Mouse (Mus musculus) intestine, embryonic 16.5 days (tissue): ENCODE measurements around the gene Sirt7. TPM values are rescaled to one million over a fixed set of nuclear protein-coding genes. Genes with fewer than 3 reads are reported as not detected.

Experiments used
- ATAC-seq: fragments of 200-750 bp; cut with Nextera tagmentation; 2 replicates; pipeline ENCODE4 v1.8.0; 2017; ENCODE audit warnings: moderate TSS enrichment, moderate library complexity
- H3K27ac ChIP-seq: fragments of 300-500 bp; sonication (generic); 2 replicates; pipeline ENCODE4 v1.5.1; 2014; ENCODE audit warnings: mild to moderate bottlenecking, low read length
- H3K27me3 ChIP-seq: fragments of 300-500 bp; sonication (generic); replicated peaks from 2 replicates; pipeline ENCODE4 v1.6.1; 2014; ENCODE audit warnings: low read length, control low read depth, mixed read lengths; ENCODE audit not compliant: control insufficient read depth, insufficient read depth
- H3K36me3 ChIP-seq: fragments of 300-500 bp; sonication (generic); 2 replicates; pipeline ENCODE4 v1.6.1; 2014; ENCODE audit warnings: low read length, control low read depth; ENCODE audit not compliant: control insufficient read depth, insufficient read depth
- H3K4me1 ChIP-seq: fragments of 300-500 bp; sonication (generic); 2 replicates; pipeline ENCODE4 v1.6.1; 2014; ENCODE audit warnings: low read length, control low read depth, mixed read lengths; ENCODE audit not compliant: control insufficient read depth, insufficient read depth
- H3K4me2 ChIP-seq: fragments of 300-500 bp; sonication (generic); 2 replicates; pipeline ENCODE4 v1.6.1; 2014; ENCODE audit warnings: low read depth, low read length, control low read depth
- H3K4me3 ChIP-seq: fragments of 300-500 bp; sonication (generic); 2 replicates; pipeline ENCODE4 v1.5.1; 2014; ENCODE audit warnings: mild to moderate bottlenecking, low read length
- H3K9ac ChIP-seq: fragments of 300-500 bp; sonication (generic); 2 replicates; pipeline ENCODE4 v1.6.1; 2014; ENCODE audit warnings: low read depth, low read length
- H3K9me3 ChIP-seq: fragments of 300-500 bp; sonication (generic); 2 replicates; pipeline ENCODE4 v1.6.1; 2016; ENCODE audit warnings: low read length, control low read depth; ENCODE audit not compliant: control insufficient read depth
- WGBS: fragments of 180-500 bp; shearing (Covaris S2); extraction: QIAGEN DNeasy Blood & Tissue Kit; methylation state at CpG from one replicate; pipeline ENCODE4 v1.1.7; 2014; 5-methylcytosine and 5-hydroxymethylcytosine counted together
- polyA plus RNA-seq: library from polyadenylated mRNA; unstranded; fragments of >200 nt; fragmentation: Nextera tagmentation; extraction: Ambion mirVana; gene quantifications from 2 replicates; pipeline ENCODE4 v1.2.1, GENCODE M21; 2015

Gene Sirt7
- 47.7 and 52.9 TPM in 2 replicates for polyA plus RNA-seq

- WGBS, result 13% methylated on average over 5 of the region's 5 CpGs
- peak within 1 kb of the TSS; percentile 85 for H3K9ac ChIP-seq
- H3K36me3 ChIP-seq, result peaks cover 17% of the 10 kb centered on the region
- peak within 1 kb of the TSS; percentile 92 for H3K4me2 ChIP-seq
- peaks cover 19% of the 10 kb centered on the region for H3K4me1 ChIP-seq
- H3K9me3 ChIP-seq, result no peaks in the 10 kb centered on the region
- no peaks in the 10 kb centered on the region for H3K27me3 ChIP-seq
- ATAC-seq, result peak; percentile 27
- H3K27ac ChIP-seq, result peak within 1 kb of the TSS; percentile 89
- H3K4me3 ChIP-seq, result peak within 1 kb of the TSS; percentile 95
These were observed at the start of gene Sirt7 for GRCm38 (mm10) chr11:120625152-120625775. Gene Sirt7 (minus strand): TSS chr11:120625240.

DNA sequence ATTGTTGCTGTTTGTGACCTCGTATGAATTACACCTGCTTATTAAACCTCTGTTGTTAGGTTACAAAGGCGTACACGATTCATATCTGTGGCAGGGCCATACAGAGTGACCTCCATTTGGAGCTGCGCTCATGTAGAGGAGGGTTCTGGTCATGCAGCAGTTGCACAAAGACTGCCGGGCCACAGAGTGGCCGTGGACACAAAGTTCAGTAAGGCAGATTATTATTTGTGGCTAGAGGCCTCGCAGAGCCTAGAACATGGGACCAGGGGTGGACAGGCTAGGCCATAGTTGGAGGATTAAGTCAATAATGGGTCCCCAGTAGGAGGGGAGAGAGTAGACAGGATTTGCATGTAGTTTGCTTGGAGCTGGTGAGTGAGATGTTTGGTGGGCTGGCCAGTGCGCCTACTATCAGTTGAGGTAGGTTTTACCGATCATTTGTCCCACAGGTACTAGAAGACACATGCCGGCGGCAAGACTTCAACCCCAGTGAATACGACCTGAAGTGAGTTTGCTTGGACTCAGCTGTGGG, 48.6 kb upstream of the Sirt7 start:
- 35% methylated on average over 12 of the region's 12 CpGs for WGBS
- ATAC-seq, result peak; percentile 31
- H3K4me3 ChIP-seq, result peak overlapping the region; percentile 75
- H3K9ac ChIP-seq, result peak overlapping the region; percentile 74
- peak overlapping the region; percentile 73 for H3K27ac ChIP-seq
- H3K36me3 ChIP-seq, result no peaks in the 10 kb centered on the region
- peak overlapping the region; percentile 67 for H3K4me2 ChIP-seq
- H3K9me3 ChIP-seq, result no peaks in the 10 kb centered on the region
- H3K27me3 ChIP-seq, result no peaks in the 10 kb centered on the region
- H3K4me1 ChIP-seq, result peaks cover 5% of the 10 kb centered on the region; the same call in 1 of the 2 replicates

- peak within 1 kb of the TSS; percentile 67 for H3K4me2 ChIP-seq
- H3K9me3 ChIP-seq, result no peaks in the 10 kb centered on the region
- peaks cover 5% of the 10 kb centered on the region; the same call in 1 of the 2 replicates for H3K4me1 ChIP-seq
- ATAC-seq, result peak; percentile 97
- no peaks in the 10 kb centered on the region for H3K27me3 ChIP-seq
- H3K27ac ChIP-seq, result peak within 1 kb of the TSS; percentile 73
- 1% methylated on average over 82 of the region's 83 CpGs for WGBS
- H3K4me3 ChIP-seq, result peak within 1 kb of the TSS; percentile 75
- peak within 1 kb of the TSS; percentile 74 for H3K9ac ChIP-seq
- no peaks in the 10 kb centered on the region for H3K36me3 ChIP-seq
These were observed 47.9 kb upstream of the Sirt7 start, which contains the start of gene Aspscr1 for GRCm38 (mm10) chr11:120672687-120673593. Gene Aspscr1 (plus strand): TSS chr11:120672973.

GRCm38 (mm10) chr11:120666617-120667016, 41.6 kb upstream of the Sirt7 start:
- Histone ChIP-seq H3K4me1 (no peaks in the 10 kb centered on the region), H3K36me3 (no peaks in the 10 kb centered on the region), H3K9me3 (no peaks in the 10 kb centered on the region), H3K4me2 (no peak overlapping the region), H3K9ac (no peak overlapping the region), H3K27me3 (peaks cover 30% of the 10 kb centered on the region), H3K27ac (no peak overlapping the region), H3K4me3 (no peak overlapping the region)
- 10% methylated on average over 3 of the region's 3 CpGs for WGBS
- no peak for ATAC-seq

GRCm38 (mm10) chr11:120665406-120665805, 40.4 kb upstream of the Sirt7 start:
- WGBS, result 71% methylated on average over 3 of the region's 3 CpGs
- Histone ChIP-seq H3K9me3 (no peaks in the 10 kb centered on the region), H3K4me2 (no peak overlapping the region), H3K9ac (peak overlapping the region; percentile 37; the same call in 1 of the 2 replicates), H3K27me3 (peaks cover 42% of the 10 kb centered on the region), H3K36me3 (no peaks in the 10 kb centered on the region), H3K27ac (no peak overlapping the region), H3K4me3 (no peak overlapping the region), H3K4me1 (peaks cover 8% of the 10 kb centered on the region)
- ATAC-seq, result peak; percentile 35; the same call in 1 of the 2 replicates

- no peaks in the 10 kb centered on the region for H3K36me3 ChIP-seq
- H3K9ac ChIP-seq, result no peak overlapping the region
- no peak overlapping the region for H3K4me2 ChIP-seq
- no peak overlapping the region for H3K4me3 ChIP-seq
- peaks cover 59% of the 10 kb centered on the region for H3K27me3 ChIP-seq
- WGBS, result 75% methylated on average over 5 of the region's 5 CpGs
- no peak overlapping the region for H3K27ac ChIP-seq
- peaks cover 23% of the 10 kb centered on the region for H3K4me1 ChIP-seq
- ATAC-seq, result no peak
- H3K9me3 ChIP-seq, result no peaks in the 10 kb centered on the region
These were observed 38.7 kb upstream of the Sirt7 start for GRCm38 (mm10) chr11:120663714-120664113.

- no peaks in the 10 kb centered on the region for H3K36me3 ChIP-seq
- H3K27ac ChIP-seq, result no peak overlapping the region
- no peaks in the 10 kb centered on the region for H3K9me3 ChIP-seq
- H3K27me3 ChIP-seq, result peaks cover 69% of the 10 kb centered on the region
- WGBS, result 70% methylated on average over 6 of the region's 6 CpGs
- no peak overlapping the region for H3K4me3 ChIP-seq
- ATAC-seq, result no peak
- no peak overlapping the region for H3K9ac ChIP-seq
- H3K4me2 ChIP-seq, result no peak overlapping the region
- H3K4me1 ChIP-seq, result peaks cover 23% of the 10 kb centered on the region
These were observed 37.7 kb upstream of the Sirt7 start for GRCm38 (mm10) chr11:120662759-120663158.

DNA sequence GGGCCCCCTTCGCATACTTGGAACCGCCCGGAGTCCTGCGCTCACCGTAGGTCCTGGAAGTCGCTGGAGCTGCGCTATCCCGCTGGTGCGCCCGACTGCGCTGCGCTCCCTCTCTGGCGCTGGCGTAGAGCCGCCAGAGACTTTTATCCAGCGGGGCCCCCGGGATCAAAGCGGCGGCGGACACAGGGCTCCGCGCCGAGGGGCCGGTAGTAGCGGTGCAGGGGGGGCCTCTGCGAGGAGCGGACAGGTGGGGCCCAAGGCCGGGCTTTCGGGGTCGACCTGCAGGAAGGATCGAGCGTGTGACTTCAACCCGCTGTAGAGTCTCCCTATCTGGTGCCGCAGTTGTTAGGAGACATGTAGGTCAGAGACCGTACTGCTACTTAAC, 36.0 kb upstream of the Sirt7 start, which contains the start of gene Notum:
Notum (minus strand) TSS at position 100 of the 385 bp plus-strand sequence.
- WGBS, result under 1% methylated on average over 35 of the region's 35 CpGs
- peaks cover 23% of the 10 kb centered on the region for H3K4me1 ChIP-seq
- no peaks in the 10 kb centered on the region for H3K36me3 ChIP-seq
- 0 out of 2 replicates have a peak, but pooled peaks have one; percentile 25 for ATAC-seq
- H3K4me2 ChIP-seq, result peak within 1 kb of the TSS; percentile 87
- peak within 1 kb of the TSS; percentile 48 for H3K9ac ChIP-seq
- peaks cover 77% of the 10 kb centered on the region for H3K27me3 ChIP-seq
- no peaks in the 10 kb centered on the region for H3K9me3 ChIP-seq
- no peak within 1 kb of the TSS for H3K27ac ChIP-seq
- peak within 1 kb of the TSS; percentile 49 for H3K4me3 ChIP-seq
